Mouse (Mus musculus): ENCODE results near the gene Csrnp3. TPM values are rescaled to one million over a fixed set of nuclear protein-coding genes. Genes with fewer than 3 reads are reported as not detected.
"Not testable (repeated sequence)": the region's sequence is repeated elsewhere in the genome, so short reads cannot be mapped to it uniquely, and the experiment has no call there.

Gene Csrnp3
- 39.1 and 41.9 TPM in 2 replicates for polyA plus RNA-seq (2015; fragmentation: Nextera tagmentation; extraction: Ambion mirVana)

DNA sequence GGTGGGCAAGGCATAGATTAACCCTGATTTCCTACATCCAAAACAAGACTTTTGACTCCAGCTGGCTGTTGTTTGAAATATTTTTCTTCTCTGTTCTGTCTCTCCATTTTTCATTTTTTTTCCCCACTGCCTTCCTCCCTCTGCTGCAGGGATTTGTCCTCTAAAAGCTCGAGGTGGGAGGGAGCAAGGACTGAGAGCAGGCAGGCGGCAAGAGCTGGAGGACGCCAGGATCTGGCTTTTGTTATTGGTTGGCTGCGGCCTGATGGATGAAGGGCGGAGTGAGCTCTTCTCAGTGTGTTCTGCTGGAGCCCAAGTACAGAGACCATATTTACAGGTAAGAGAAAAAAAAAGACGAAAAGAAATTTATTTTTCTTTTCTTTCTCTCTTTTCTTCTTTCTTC, at the start of gene Csrnp3:
Csrnp3 (plus strand) TSS at position 217 of the 400 bp plus-strand sequence.
- no peaks in the 10 kb centered on the region for H3K27me3 ChIP-seq
- under 1% methylated on average over 6 of the region's 6 CpGs for WGBS
- H3K4me1 ChIP-seq (replicated peaks), result peaks cover 24% of the 10 kb centered on the region
- peak; percentile 94 for ATAC-seq (ENCODE audit: low FRiP score, low read depth)
- H3K4me3 ChIP-seq, result peak within 1 kb of the TSS; percentile 60
- H3K9me3 ChIP-seq, result no peaks in the 10 kb centered on the region
- peak within 1 kb of the TSS; percentile 60 for H3K4me2 ChIP-seq
- peak within 1 kb of the TSS; percentile 90 for H3K27ac ChIP-seq (replicated peaks)
- H3K36me3 ChIP-seq, result no peaks in the 10 kb centered on the region
- H3K9ac ChIP-seq, result peak within 1 kb of the TSS; percentile 71

DNA sequence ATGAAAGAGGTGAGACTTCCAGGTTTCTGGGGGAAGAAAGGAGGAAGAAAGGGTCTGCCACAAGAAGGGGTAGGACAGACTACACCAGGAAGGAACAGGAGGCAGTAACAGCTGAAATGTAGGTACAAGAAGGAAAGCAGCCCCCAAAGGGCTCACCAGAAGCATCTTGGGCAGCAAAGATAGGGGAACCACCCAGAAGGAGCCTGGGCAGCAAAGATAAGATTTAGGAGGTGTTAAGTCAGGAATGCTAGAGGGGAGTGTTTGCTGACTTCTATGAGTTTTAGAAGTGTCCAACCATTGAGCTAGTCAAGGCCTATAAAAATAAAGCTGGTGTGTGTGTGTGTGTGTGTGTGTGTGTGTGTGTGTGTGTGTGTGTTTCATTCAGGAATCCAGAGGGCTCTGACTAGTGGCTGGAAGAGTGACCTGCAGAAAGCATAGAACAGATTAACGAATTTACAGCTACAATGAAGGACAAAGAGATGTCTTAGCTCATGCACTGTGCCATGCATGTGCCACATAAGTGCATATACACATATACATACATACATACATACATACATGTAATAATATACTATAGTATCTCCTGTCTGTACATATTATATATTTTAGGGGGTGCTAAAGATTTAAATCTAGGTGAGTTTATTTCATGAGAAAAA, 44.4 kb upstream of the Csrnp3 start:
- no peak for ATAC-seq (ENCODE audit: low FRiP score, low read depth)
- H3K27me3 ChIP-seq, result no peaks in the 10 kb centered on the region
- WGBS, result 67% methylated on average over 1 of the region's 1 CpGs

DNA sequence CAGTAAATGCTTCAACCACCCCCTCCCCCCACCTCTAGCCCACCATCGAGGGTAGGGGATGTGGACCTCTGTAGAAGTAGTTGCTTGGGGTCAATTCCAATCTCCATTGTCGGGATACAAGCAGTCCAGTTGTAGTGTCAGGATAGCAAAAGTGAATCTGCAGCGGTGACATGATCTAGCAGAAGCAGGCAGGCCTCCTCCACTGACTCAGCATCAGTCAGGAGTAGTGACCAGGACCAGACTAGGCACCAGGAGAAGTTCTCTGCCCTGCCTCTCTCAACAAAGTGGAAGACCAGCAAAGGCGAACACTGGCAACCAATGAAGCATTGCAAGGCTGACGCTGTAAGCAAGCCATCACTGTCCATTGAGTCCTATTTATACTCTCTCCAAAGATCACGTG, 39.0 kb upstream of the Csrnp3 start:
- ATAC-seq (ENCODE audit: low FRiP score, low read depth), result no peak
- Histone ChIP-seq H3K36me3 (no peaks in the 10 kb centered on the region), H3K9ac (no peak overlapping the region), H3K4me3 (no peak overlapping the region), H3K4me1 (replicated peaks) (no peaks in the 10 kb centered on the region), H3K27ac (replicated peaks) (no peak overlapping the region), H3K4me2 (no peak overlapping the region), H3K27me3 (no peaks in the 10 kb centered on the region), H3K9me3 (no peaks in the 10 kb centered on the region)
- 91% methylated on average over 6 of the region's 6 CpGs for WGBS

More for the DNA sequence above, 44.4 kb upstream of the Csrnp3 start:
- H3K9me3 ChIP-seq, result no peaks in the 10 kb centered on the region
- H3K4me1 ChIP-seq (replicated peaks), result no peaks in the 10 kb centered on the region
- no peak overlapping the region for H3K4me3 ChIP-seq
- no peak overlapping the region for H3K9ac ChIP-seq
- no peaks in the 10 kb centered on the region for H3K36me3 ChIP-seq
- no peak overlapping the region for H3K4me2 ChIP-seq
- H3K27ac ChIP-seq (replicated peaks), result no peak overlapping the region

DNA sequence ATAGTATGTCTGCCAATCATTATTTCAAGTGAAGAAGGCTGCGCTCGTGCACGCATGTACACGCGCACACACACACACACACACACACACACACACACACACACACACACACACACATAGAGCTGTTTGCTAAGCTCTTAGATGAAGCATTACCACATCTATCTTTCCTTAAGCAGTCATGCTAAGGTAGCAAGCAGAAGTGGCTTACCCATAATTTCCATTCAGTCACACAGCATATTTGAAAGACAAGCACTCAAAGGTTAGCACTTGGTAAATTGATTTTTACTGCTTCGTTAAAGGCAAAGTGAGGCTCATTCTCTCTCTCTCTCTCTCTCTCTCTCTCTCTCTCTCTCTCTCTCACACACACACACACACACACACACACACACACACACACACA, 34.4 kb upstream of the Csrnp3 start:
- not testable (repeated sequence) for H3K27me3 ChIP-seq; H3K36me3 ChIP-seq; H3K9me3 ChIP-seq; H3K27ac ChIP-seq (replicated peaks); H3K9ac ChIP-seq; H3K4me3 ChIP-seq; H3K4me2 ChIP-seq; H3K4me1 ChIP-seq (replicated peaks); ATAC-seq (ENCODE audit: low FRiP score, low read depth)
- WGBS, result 81% methylated on average over 6 of the region's 6 CpGs

DNA sequence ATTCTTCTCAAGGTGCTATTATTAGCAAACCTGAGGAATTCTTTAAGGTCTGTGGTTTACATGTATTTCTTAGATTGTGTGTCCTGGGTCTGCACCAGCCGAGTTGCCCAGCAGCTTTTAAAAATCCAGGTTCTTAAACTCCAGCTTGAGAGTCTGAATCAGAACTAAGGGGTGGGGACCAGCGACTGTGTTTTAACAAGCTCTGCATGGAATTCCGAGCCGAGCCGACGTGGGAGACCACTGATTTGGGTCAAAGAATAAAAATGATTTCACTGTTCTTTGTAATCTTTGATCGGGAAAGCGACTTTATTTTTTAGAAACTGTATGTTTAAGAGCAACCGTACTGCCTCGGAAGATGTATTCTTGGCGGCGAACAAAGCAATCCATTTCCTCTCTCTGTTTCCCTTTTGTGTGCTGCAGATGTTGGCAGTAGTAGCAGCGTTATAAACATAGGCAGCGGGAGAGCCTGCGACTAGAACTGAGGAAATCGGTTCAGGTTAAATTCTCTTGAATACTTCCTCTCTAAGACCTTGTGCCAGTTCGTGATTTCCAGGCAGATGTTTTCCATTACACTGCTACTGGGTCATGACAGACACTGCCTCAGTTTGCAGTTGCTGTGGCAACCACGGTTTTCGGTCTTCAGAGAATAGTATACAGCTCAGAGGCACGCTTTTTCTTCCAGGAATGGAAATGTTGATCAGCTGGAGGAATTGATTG, 27.3 kb upstream of the Csrnp3 start:
- Histone ChIP-seq H3K36me3 (no peaks in the 10 kb centered on the region), H3K27me3 (no peaks in the 10 kb centered on the region), H3K9me3 (no peaks in the 10 kb centered on the region), H3K9ac (peak overlapping the region; percentile 31; the same call in 1 of the 2 replicates), H3K4me1 (replicated peaks) (peaks cover 9% of the 10 kb centered on the region; the same call in 1 of the 2 replicates), H3K4me2 (peak overlapping the region; percentile 49), H3K27ac (replicated peaks) (peak overlapping the region; percentile 79), H3K4me3 (peak overlapping the region; percentile 26)
- 38% methylated on average over 20 of the region's 20 CpGs for WGBS
- ATAC-seq (ENCODE audit: low FRiP score, low read depth), result peak; percentile 84

DNA sequence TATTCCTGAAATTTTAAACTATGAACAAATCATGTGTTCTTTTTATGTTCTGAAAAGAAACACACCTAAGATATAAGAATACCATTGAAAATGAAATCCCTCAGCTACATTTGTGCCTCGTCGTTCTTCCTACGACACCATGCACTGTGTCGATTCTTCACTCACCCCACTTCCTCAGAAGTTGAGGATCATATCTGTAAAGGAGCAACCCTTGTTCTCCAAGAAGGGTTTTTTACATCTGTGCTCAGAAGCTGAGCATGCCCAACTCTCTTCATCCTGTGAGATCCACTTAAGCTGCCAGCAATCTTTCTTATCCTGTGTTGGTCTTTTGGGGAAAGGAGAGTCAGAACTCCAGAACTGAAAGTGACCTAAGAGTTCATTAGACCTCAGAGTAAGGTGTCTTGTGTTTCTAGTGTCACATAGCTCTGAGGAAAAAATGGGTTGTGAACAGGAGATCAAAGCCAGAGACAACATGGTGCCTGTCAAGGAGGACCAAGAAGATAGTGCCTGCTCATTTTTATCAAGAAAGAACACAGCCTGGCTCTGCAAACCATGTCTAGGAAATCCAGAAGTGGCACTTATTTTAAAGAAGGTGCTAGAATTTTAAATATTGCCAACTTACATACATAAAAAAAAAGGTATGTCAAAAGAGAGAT, 25.3 kb upstream of the Csrnp3 start:
- Histone ChIP-seq H3K4me2 (no peak overlapping the region), H3K36me3 (no peaks in the 10 kb centered on the region), H3K27ac (replicated peaks) (no peak overlapping the region), H3K9ac (no peak overlapping the region), H3K4me1 (replicated peaks) (peaks cover 9% of the 10 kb centered on the region; the same call in 1 of the 2 replicates), H3K27me3 (no peaks in the 10 kb centered on the region), H3K4me3 (no peak overlapping the region), H3K9me3 (no peaks in the 10 kb centered on the region)
- 93% methylated on average over 4 of the region's 4 CpGs for WGBS
- no peak for ATAC-seq (ENCODE audit: low FRiP score, low read depth)

DNA sequence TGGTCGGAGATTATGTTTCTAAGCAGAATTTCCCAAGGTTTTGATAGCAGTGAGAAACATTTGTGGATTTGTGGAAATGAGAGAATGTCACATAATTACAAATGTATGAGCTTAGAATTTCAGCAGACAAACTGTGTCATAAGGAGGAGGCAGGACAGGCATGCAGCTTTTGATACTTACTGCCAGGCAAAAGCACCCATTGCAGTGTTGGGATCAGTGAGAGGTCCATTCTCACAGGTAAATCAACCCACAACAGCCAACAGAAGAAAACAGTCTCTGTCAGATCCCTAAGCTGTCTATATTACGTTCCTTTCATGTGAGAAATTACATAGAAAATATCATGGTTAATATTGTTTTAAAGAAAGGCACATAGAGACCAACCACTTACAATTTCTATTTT, 19.3 kb upstream of the Csrnp3 start:
- no peak overlapping the region for H3K4me3 ChIP-seq
- H3K36me3 ChIP-seq, result no peaks in the 10 kb centered on the region
- 94% methylated on average over 2 of the region's 2 CpGs for WGBS
- no peaks in the 10 kb centered on the region for H3K27me3 ChIP-seq
- ATAC-seq (ENCODE audit: low FRiP score, low read depth), result no peak
- no peak overlapping the region for H3K27ac ChIP-seq (replicated peaks)
- H3K9me3 ChIP-seq, result no peaks in the 10 kb centered on the region
- H3K4me1 ChIP-seq (replicated peaks), result no peaks in the 10 kb centered on the region
- H3K4me2 ChIP-seq, result no peak overlapping the region
- no peak overlapping the region for H3K9ac ChIP-seq

DNA sequence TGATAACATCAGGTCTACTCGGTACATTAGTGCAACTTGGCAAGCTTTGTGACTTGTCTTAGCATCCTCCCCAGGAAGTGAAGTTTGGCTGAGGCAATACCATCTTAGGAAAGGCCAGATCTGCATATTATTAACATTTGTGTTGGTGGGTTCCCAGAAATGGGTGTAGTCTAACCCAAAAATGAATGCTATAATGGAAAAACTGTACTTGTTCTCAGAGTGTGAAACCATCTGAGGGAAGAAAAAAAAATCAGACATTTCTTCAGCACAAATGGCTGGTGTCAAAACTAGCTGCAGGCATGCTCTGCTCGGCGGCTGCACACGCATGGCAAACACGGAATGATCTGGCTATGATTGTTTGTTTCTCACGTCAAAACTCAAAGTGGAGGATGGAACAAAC, 18.8 kb upstream of the Csrnp3 start:
- H3K9me3 ChIP-seq, result no peaks in the 10 kb centered on the region
- no peak overlapping the region for H3K9ac ChIP-seq
- H3K36me3 ChIP-seq, result no peaks in the 10 kb centered on the region
- H3K4me2 ChIP-seq, result no peak overlapping the region
- ATAC-seq (ENCODE audit: low FRiP score, low read depth), result no peak
- H3K27ac ChIP-seq (replicated peaks), result no peak overlapping the region
- no peak overlapping the region for H3K4me3 ChIP-seq
- H3K27me3 ChIP-seq, result no peaks in the 10 kb centered on the region
- no peaks in the 10 kb centered on the region for H3K4me1 ChIP-seq (replicated peaks)
- 82% methylated on average over 6 of the region's 6 CpGs for WGBS

DNA sequence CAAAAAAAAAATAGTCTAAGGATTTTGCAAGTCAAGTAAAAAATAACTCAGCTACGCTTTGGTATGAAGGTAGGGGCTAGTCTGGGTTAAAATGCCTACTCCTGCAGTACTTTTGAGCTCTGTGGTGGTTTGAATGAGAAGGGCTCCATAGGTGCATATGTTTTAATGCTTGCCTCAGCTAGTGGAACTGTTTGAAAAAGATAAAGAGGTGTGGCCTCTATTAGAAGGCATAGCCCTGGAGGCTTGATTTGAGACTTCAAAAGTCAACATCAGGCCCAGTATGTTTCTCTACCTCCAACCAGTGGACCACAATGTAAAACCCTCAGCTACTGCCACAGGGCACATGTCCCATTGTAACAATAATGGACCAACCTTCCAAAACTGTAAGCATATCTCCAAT, 16.9 kb upstream of the Csrnp3 start:
- ATAC-seq (ENCODE audit: low FRiP score, low read depth), result no peak
- Histone ChIP-seq H3K36me3 (no peaks in the 10 kb centered on the region), H3K9ac (no peak overlapping the region), H3K27ac (replicated peaks) (no peak overlapping the region), H3K4me2 (no peak overlapping the region), H3K4me3 (no peak overlapping the region), H3K4me1 (replicated peaks) (0 out of 2 replicates have a peak, but pooled peaks cover 9% of the 10 kb centered on the region), H3K9me3 (no peaks in the 10 kb centered on the region), H3K27me3 (no peaks in the 10 kb centered on the region)
- 88% methylated on average over 1 of the region's 1 CpGs for WGBS

DNA sequence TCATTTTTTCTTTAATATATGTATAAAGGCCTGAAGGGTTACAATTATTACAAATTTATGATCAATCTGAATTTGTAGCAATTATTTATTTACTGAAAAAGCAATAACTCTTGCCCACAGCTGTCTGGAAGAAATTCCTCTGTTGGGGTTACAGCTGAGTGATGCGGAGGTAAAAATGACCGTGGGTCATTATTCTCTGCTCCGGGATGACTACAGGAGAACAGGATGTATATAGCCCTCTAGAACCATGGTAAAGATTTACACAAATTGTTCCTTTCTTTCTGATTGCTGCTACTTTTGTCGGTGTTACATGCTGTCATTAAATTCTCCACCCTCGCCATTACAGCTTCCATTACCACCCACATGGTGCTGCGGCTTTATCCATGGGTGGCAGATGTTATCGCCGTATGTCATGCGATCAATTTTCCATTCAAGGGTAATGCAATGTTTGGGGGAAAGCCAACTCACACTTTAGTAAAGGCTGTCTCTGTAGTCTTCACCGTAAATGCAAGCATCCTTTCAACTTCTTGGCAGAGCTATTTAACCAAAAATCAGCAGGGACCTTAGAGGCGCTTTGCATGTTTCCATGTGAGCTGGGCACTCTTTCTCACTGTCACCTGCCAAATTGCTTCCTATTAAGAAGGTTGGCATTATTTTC, 12.7 kb upstream of the Csrnp3 start:
- Histone ChIP-seq H3K9me3 (no peaks in the 10 kb centered on the region), H3K36me3 (no peaks in the 10 kb centered on the region), H3K27ac (replicated peaks) (0 out of 2 replicates have a peak overlapping the region, but pooled peaks have one; percentile 1), H3K9ac (no peak overlapping the region), H3K27me3 (no peaks in the 10 kb centered on the region), H3K4me1 (replicated peaks) (0 out of 2 replicates have a peak, but pooled peaks cover 9% of the 10 kb centered on the region), H3K4me2 (peak overlapping the region; percentile 16), H3K4me3 (no peak overlapping the region)
- ATAC-seq (ENCODE audit: low FRiP score, low read depth), result peak; percentile 68; the same call in 1 of the 2 replicates
- 41% methylated on average over 11 of the region's 11 CpGs for WGBS

DNA sequence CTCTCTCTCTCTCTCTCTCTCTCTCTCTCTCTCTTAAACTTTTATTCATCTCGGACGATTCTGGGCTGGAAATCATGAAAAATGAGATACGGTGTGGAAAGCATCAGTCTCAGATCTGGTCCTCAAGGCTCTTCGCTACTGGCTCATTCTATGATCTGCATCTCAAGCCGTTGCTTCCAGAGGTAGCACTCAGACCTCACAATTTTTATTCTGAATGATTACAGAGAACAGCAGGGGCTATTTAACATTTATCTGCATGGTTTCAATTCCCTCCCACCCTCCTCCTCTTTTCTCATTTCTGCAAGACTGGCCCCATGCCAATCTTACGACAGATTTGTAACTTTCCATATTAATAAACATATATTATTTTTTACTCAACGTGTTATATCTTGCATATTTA, 12.1 kb upstream of the Csrnp3 start:
- WGBS, result 51% methylated on average over 7 of the region's 7 CpGs
- no peak overlapping the region for H3K27ac ChIP-seq (replicated peaks)

More for the DNA sequence above, 12.1 kb upstream of the Csrnp3 start:
- Histone ChIP-seq H3K9me3 (no peaks in the 10 kb centered on the region), H3K4me2 (peak overlapping the region; percentile 16; the same call in 1 of the 2 replicates), H3K4me3 (no peak overlapping the region), H3K9ac (no peak overlapping the region), H3K4me1 (replicated peaks) (0 out of 2 replicates have a peak, but pooled peaks cover 9% of the 10 kb centered on the region), H3K27me3 (no peaks in the 10 kb centered on the region), H3K36me3 (no peaks in the 10 kb centered on the region)
- peak; percentile 19; the same call in 1 of the 2 replicates for ATAC-seq (ENCODE audit: low FRiP score, low read depth)

Data from hindbrain, embryonic 15.5 days (tissue).